11 mouse cellular contexts compared by ENCODE assay signal in the genomic region with DNA sequence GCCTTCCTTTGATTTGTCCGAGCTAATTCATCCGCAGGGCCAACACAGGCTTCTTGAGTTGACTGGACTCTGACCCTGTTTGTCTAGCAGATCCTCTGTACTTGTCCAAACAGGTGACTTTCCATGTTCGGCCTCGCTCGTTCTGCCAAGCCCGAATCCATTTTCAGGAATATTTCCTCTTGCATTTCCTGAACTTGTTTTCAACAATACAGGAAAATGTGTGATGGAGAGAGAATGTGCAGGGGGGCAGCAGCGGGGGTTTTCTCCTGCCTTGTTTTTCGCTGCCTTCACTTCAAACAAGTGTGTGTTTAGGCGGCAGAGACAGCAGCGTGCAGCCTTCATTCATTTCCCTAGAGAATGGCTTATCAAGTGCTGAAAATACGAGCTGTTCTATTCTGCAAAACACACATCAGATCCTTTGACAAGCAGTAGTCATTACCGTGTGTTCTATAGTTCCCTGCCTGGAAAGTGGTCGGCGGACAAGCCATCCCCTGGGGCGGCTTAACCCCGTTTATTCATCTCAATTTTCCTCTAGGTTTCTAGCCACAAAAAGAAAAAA.
A peak's percentile ranks its signal among the peaks of the same experiment; 100 is the strongest.
DNase-seq lines count a peak whose midpoint lies in the region; ATAC-seq and TF ChIP-seq lines count a peak whose summit lies in the region.
"Had no signal": no experiment of that assay in that cellular context is flagged by ENCODE, and none has a peak within 500 bp of the region (broad histone marks: within the 10 kb centered on the region; RNA-seq: fewer than 3 reads in every experiment).

No protein-coding gene starts in this region.

- no peak for DNase-seq in embryonic facial prominence, embryonic 10.5 days (ENCODE audit: low spot score)
- DNase-seq in forebrain, postnatal 0 days: peak; percentile 39
- DNase-seq in midbrain, embryonic 11.5 days (ENCODE audit: low spot score, missing footprints): peak; percentile 88
- no peak for DNase-seq in cerebellum, adult 8-10 months
- no peak for DNase-seq in adrenal gland, adult 8-10 months
- no peak for DNase-seq in urinary bladder, postnatal 36 days (ENCODE audit: low spot score in 2 of 2)
- no peak for DNase-seq in lung, adult 18-20 months
- DNase-seq: thymus, postnatal 36 days had no signal

- H3K27ac ChIP-seq in embryonic facial prominence, embryonic 10.5 days (replicated peaks): no peak overlapping the region
- H3K27ac ChIP-seq in forebrain, postnatal 0 days (ENCODE audit: low read depth, low read length): peak overlapping the region; percentile 15; the same call in 1 of the 2 replicates
- 0 out of 2 replicates have a peak overlapping the region, but pooled peaks have one; percentile 22 for H3K27ac ChIP-seq in midbrain, embryonic 11.5 days (ENCODE audit: low read depth, low read length)
- H3K27ac ChIP-seq: heart, embryonic 10.5 days had no signal

- no peaks in the 10 kb centered on the region for H3K9me3 ChIP-seq in E14TG2a.4 (ENCODE audit: low read length)
- peaks cover 15% of the 10 kb centered on the region; the same call in 1 of the 2 replicates for H3K9me3 ChIP-seq in embryonic facial prominence, embryonic 10.5 days
- no peaks in the 10 kb centered on the region for H3K9me3 ChIP-seq in forebrain, postnatal 0 days (ENCODE audit: low read length)
- H3K9me3 ChIP-seq in midbrain, embryonic 11.5 days (ENCODE audit: control insufficient read depth, low read length): peaks cover 9% of the 10 kb centered on the region; the same call in 1 of the 2 replicates

- H3K4me2 ChIP-seq in forebrain, postnatal 0 days (ENCODE audit: low read depth): peak overlapping the region; percentile 18
- H3K4me2 ChIP-seq in midbrain, embryonic 11.5 days: peak overlapping the region; percentile 26; the same call in 1 of the 2 replicates
- H3K4me2 ChIP-seq: lung, embryonic 14.5 days had no signal

- peaks cover 34% of the 10 kb centered on the region for H3K4me1 ChIP-seq in E14TG2a.4 (replicated peaks; ENCODE audit: low read depth, low read length)
- peaks cover 32% of the 10 kb centered on the region for H3K4me1 ChIP-seq in embryonic facial prominence, embryonic 10.5 days
- H3K4me1 ChIP-seq in forebrain, postnatal 0 days (ENCODE audit: insufficient read depth): peaks cover 15% of the 10 kb centered on the region
- peaks cover 23% of the 10 kb centered on the region for H3K4me1 ChIP-seq in midbrain, embryonic 11.5 days (ENCODE audit: control insufficient read depth, insufficient read depth, low read length)

- H3K4me3 ChIP-seq in E14TG2a.4 (replicated peaks; ENCODE audit: low read length): peak overlapping the region; percentile 32
- H3K4me3 ChIP-seq in embryonic facial prominence, embryonic 10.5 days: 0 out of 2 replicates have a peak overlapping the region, but pooled peaks have one; percentile 13
- H3K4me3 ChIP-seq in forebrain, postnatal 0 days (ENCODE audit: low read depth, low read length): no peak overlapping the region
- no peak overlapping the region for H3K4me3 ChIP-seq in midbrain, embryonic 11.5 days (ENCODE audit: low read depth, low read length)
- H3K4me3 ChIP-seq: heart, embryonic 10.5 days had no signal

- TF ChIP-seq CTCF in E14TG2a.4 (conservative IDR thresholded peaks at IDR 0.05; ENCODE audit: low read length): no peak
- TF ChIP-seq CTCF in forebrain, postnatal 0 days (IDR thresholded peaks at IDR 0.05; ENCODE audit: low read depth): no peak

- peak; percentile 46; the same call in 1 of the 2 replicates for ATAC-seq in forebrain, postnatal 0 days
- peak; percentile 79 for ATAC-seq in midbrain, embryonic 11.5 days (ENCODE audit: low FRiP score)

- H3K9ac ChIP-seq in forebrain, postnatal 0 days: no peak overlapping the region
- no peak overlapping the region for H3K9ac ChIP-seq in midbrain, embryonic 11.5 days (ENCODE audit: low read length)
- H3K9ac ChIP-seq: lung, embryonic 14.5 days had no signal

- H3K27me3 ChIP-seq in E14TG2a.4 (ENCODE audit: insufficient read depth, low read length): no peaks in the 10 kb centered on the region
- H3K27me3 ChIP-seq in embryonic facial prominence, embryonic 10.5 days (replicated peaks; ENCODE audit: low read depth, poor library complexity, severe bottlenecking): 0 out of 2 replicates have a peak, but pooled peaks cover 5% of the 10 kb centered on the region
- H3K27me3 ChIP-seq in forebrain, postnatal 0 days (ENCODE audit: insufficient read depth, low read length): no peaks in the 10 kb centered on the region
- H3K27me3 ChIP-seq in midbrain, embryonic 11.5 days (ENCODE audit: control insufficient read depth, insufficient read depth, low read length): no peaks in the 10 kb centered on the region

- H3K36me3 ChIP-seq in E14TG2a.4 (ENCODE audit: insufficient read depth, low read length): no peaks in the 10 kb centered on the region
- H3K36me3 ChIP-seq in embryonic facial prominence, embryonic 10.5 days (replicated peaks): peaks cover 11% of the 10 kb centered on the region; the same call in 1 of the 2 replicates
- no peaks in the 10 kb centered on the region for H3K36me3 ChIP-seq in forebrain, postnatal 0 days (ENCODE audit: insufficient read depth)
- H3K36me3 ChIP-seq in midbrain, embryonic 11.5 days (ENCODE audit: control insufficient read depth, insufficient read depth, low read length): no peaks in the 10 kb centered on the region
- H3K36me3 ChIP-seq: heart, embryonic 10.5 days had no signal

- 46% methylated on average over 16 of the region's 16 CpGs for WGBS in embryonic facial prominence, embryonic 10.5 days
- 14% methylated on average over 16 of the region's 16 CpGs for WGBS in forebrain, postnatal 0 days
- 39% methylated on average over 16 of the region's 16 CpGs for WGBS in midbrain, embryonic 11.5 days

Comparison
In these comparisons a context has a peak if more than half of its experiments do, and no peak if none do; other contexts are left out.
1. H3K4me3 ChIP-seq: peak in E14TG2a.4 (single experiment) and embryonic facial prominence, embryonic 10.5 days (single experiment); none in forebrain, postnatal 0 days (single experiment) and midbrain, embryonic 11.5 days (single experiment).
2. DNase-seq: peak in forebrain, postnatal 0 days (single experiment) and midbrain, embryonic 11.5 days (single experiment); none in embryonic facial prominence, embryonic 10.5 days (single experiment), cerebellum, adult 8-10 months (single experiment), adrenal gland, adult 8-10 months (single experiment), urinary bladder, postnatal 36 days (0 of 2) and lung, adult 18-20 months (0 of 2).